Mouse (Mus musculus) MEL (cell line): Measurements from ENCODE around the gene Hes3. TPM values are rescaled to one million over a fixed set of nuclear protein-coding genes. Genes with fewer than 3 reads are reported as not detected.

Experiments
- DNase-seq: peaks from one replicate; pipeline ENCODE4 v3.0.0; 2011; ENCODE audit warnings: low read depth, low spot score
- H3K27ac ChIP-seq: 2 replicates; pipeline ENCODE4 v1.5.1; 2012; ENCODE audit warnings: low read depth, mild to moderate bottlenecking, control low read depth, low read length, moderate library complexity; ENCODE audit not compliant: control insufficient read depth
- H3K27me3 ChIP-seq, 2 experiments: fragments of 150-350 bp in 1 of 2; sonication (generic) in 1 of 2; 2 replicates each; pipeline ENCODE4 v1.6.1; 2012; ENCODE audit warnings: low read length in 2 of 2, mild to moderate bottlenecking in 2 of 2, improper control_type of control experiment in 1 of 2, moderate library complexity in 1 of 2; ENCODE audit not compliant: insufficient read depth in 2 of 2, control insufficient read depth in 1 of 2
- H3K36me3 ChIP-seq, 2 experiments: 2 replicates each; pipeline ENCODE4 v1.6.1; 2012 to 2014; ENCODE audit warnings: low read length in 2 of 2, improper control_type of control experiment in 1 of 2, inconsistent platforms in 1 of 2, mild to moderate bottlenecking in 1 of 2; ENCODE audit not compliant: insufficient read depth in 2 of 2, control insufficient read depth in 1 of 2
- H3K4me1 ChIP-seq, 2 experiments: fragments of 150-350 bp in 1 of 2; sonication (generic) in 1 of 2; 2 replicates each; pipeline ENCODE4 v1.6.1; 2012; ENCODE audit warnings: low read length in 2 of 2, improper control_type of control experiment in 1 of 2, mild to moderate bottlenecking in 1 of 2; ENCODE audit not compliant: insufficient read depth in 2 of 2, control insufficient read depth in 1 of 2
- H3K4me3 ChIP-seq, 2 experiments: fragments of 150-350 bp in 1 of 2; sonication (generic) in 1 of 2; 2 replicates each; pipeline ENCODE4 v1.5.1; 2012; ENCODE audit warnings: low read depth in 2 of 2, low read length in 2 of 2, mild to moderate bottlenecking in 2 of 2, moderate library complexity in 2 of 2, control low read depth in 1 of 2, improper control_type of control experiment in 1 of 2; ENCODE audit not compliant: control insufficient read depth in 1 of 2, insufficient read depth in 1 of 2
- H3K79me2 ChIP-seq: 2 replicates; pipeline ENCODE4 v1.6.1; 2012; ENCODE audit warnings: mild to moderate bottlenecking, low read length, moderate library complexity; ENCODE audit not compliant: control insufficient read depth, poor library complexity, insufficient read depth
- H3K9ac ChIP-seq: 2 replicates; pipeline ENCODE4 v1.6.1; 2012; ENCODE audit warnings: low read depth, mild to moderate bottlenecking, control low read depth, low read length, moderate library complexity; ENCODE audit not compliant: control insufficient read depth, poor library complexity, severe bottlenecking
- H3K9me3 ChIP-seq: fragments of 150-350 bp; sonication (generic); replicated peaks from 2 replicates; pipeline ENCODE4 v1.6.1; 2012; ENCODE audit warnings: mild to moderate bottlenecking, low read length, improper control_type of control experiment, moderate library complexity; ENCODE audit not compliant: insufficient read depth
- BHLHE40 ChIP-seq: IDR thresholded peaks from 2 replicates; pipeline ENCODE4 v1.6.1; 2012; ENCODE audit warnings: low read depth, mild to moderate bottlenecking, inconsistent platforms, low read length, improper control_type of control experiment, borderline replicate concordance
- CHD1 ChIP-seq: IDR thresholded peaks from 2 replicates; pipeline ENCODE4 v1.6.1; 2012; ENCODE audit warnings: low read depth, mild to moderate bottlenecking, inconsistent platforms, low read length, improper control_type of control experiment
- CHD2 ChIP-seq: IDR thresholded peaks from 2 replicates; pipeline ENCODE4 v1.6.1; 2011; ENCODE audit warnings: low read length, improper control_type of control experiment
- CTCF ChIP-seq, 3 experiments: IDR thresholded peaks in 2 of 3; conservative IDR thresholded peaks in 1 of 3; 2 replicates each; pipeline ENCODE4 v1.5.1; 2011 to 2012; ENCODE audit warnings: low read length in 3 of 3, low read depth in 2 of 3, mild to moderate bottlenecking in 2 of 3, improper control_type of control experiment in 1 of 3, inconsistent platforms in 1 of 3, mixed read lengths in 1 of 3, moderate library complexity in 1 of 3; ENCODE audit not compliant: control insufficient read depth in 1 of 3, insufficient read depth in 1 of 3, poor library complexity in 1 of 3, severe bottlenecking in 1 of 3
- E2F4 ChIP-seq: IDR thresholded peaks from 2 replicates; pipeline ENCODE4 v1.6.1; 2011; ENCODE audit warnings: low read depth, low read length, improper control_type of control experiment, borderline replicate concordance
- ELF1 ChIP-seq: IDR thresholded peaks from 2 replicates; pipeline ENCODE4 v1.6.1; 2014; ENCODE audit warnings: low read depth, mild to moderate bottlenecking, inconsistent platforms, low read length, improper control_type of control experiment, moderate library complexity
- EP300 ChIP-seq, 2 experiments: IDR thresholded peaks; 2 replicates each; pipeline ENCODE4 v1.6.1; 2011; ENCODE audit warnings: improper control_type of control experiment in 2 of 2, low read length in 2 of 2, low read depth in 1 of 2, mild to moderate bottlenecking in 1 of 2
- ETS1 ChIP-seq: IDR thresholded peaks from 2 replicates; pipeline ENCODE4 v1.6.1; 2012; ENCODE audit warnings: low read depth, mild to moderate bottlenecking, inconsistent platforms, low read length, improper control_type of control experiment, moderate library complexity
- GATA1 ChIP-seq: IDR thresholded peaks from 2 replicates; pipeline ENCODE4 v1.6.1; 2011; ENCODE audit warnings: low read depth, low read length, improper control_type of control experiment
- HCFC1 ChIP-seq: IDR thresholded peaks from 2 replicates; pipeline ENCODE4 v1.6.1; 2012; ENCODE audit warnings: low read depth, mild to moderate bottlenecking, inconsistent platforms, low read length, improper control_type of control experiment, moderate library complexity
- JUND ChIP-seq: IDR thresholded peaks from 2 replicates; pipeline ENCODE4 v1.6.1; 2011; ENCODE audit warnings: low read depth, mild to moderate bottlenecking, improper control_type of control experiment, low read length
- KAT2A ChIP-seq: conservative IDR thresholded peaks from 2 replicates; pipeline ENCODE4 v1.6.1; 2012; ENCODE audit warnings: low read depth, low read length, improper control_type of control experiment, inconsistent platforms
- MAFK ChIP-seq: IDR thresholded peaks from 2 replicates; pipeline ENCODE4 v1.6.1; 2011; ENCODE audit warnings: low read depth, mild to moderate bottlenecking, low read length, improper control_type of control experiment, borderline replicate concordance
- MAX ChIP-seq: IDR thresholded peaks from 2 replicates; pipeline ENCODE4 v1.6.1; 2011; ENCODE audit warnings: low read length, improper control_type of control experiment
- MAZ ChIP-seq: IDR thresholded peaks from 2 replicates; pipeline ENCODE4 v1.6.1; 2012; ENCODE audit warnings: low read depth, mild to moderate bottlenecking, inconsistent platforms, low read length, improper control_type of control experiment
- MEF2A ChIP-seq: IDR thresholded peaks from 2 replicates; pipeline ENCODE4 v1.6.1; 2014; ENCODE audit warnings: low read depth, mild to moderate bottlenecking, inconsistent platforms, low read length, improper control_type of control experiment; ENCODE audit not compliant: poor library complexity, insufficient replicate concordance, severe bottlenecking; ENCODE audit errors: extremely low read depth
- MXI1 ChIP-seq: IDR thresholded peaks from 2 replicates; pipeline ENCODE4 v1.6.1; 2011; ENCODE audit warnings: mild to moderate bottlenecking, low read depth, low read length, improper control_type of control experiment
- MYB ChIP-seq: IDR thresholded peaks from 2 replicates; pipeline ENCODE4 v1.6.1; 2011; ENCODE audit warnings: mild to moderate bottlenecking, low read depth, low read length, improper control_type of control experiment
- MYC ChIP-seq: IDR thresholded peaks from 2 replicates; pipeline ENCODE4 v1.6.1; 2011; ENCODE audit warnings: low read depth, mild to moderate bottlenecking, low read length, improper control_type of control experiment, moderate library complexity
- NELFE ChIP-seq: IDR thresholded peaks from 2 replicates; pipeline ENCODE4 v1.6.1; 2011; ENCODE audit warnings: low read depth, low read length, improper control_type of control experiment
- NRF1 ChIP-seq: IDR thresholded peaks from 2 replicates; pipeline ENCODE4 v1.6.1; 2014; ENCODE audit warnings: low read depth, mild to moderate bottlenecking, inconsistent platforms, low read length, improper control_type of control experiment, moderate library complexity; ENCODE audit not compliant: poor library complexity, insufficient read depth, severe bottlenecking
- POLR2A ChIP-seq, 2 experiments: IDR thresholded peaks; 2 replicates each; pipeline ENCODE4 v1.6.1; 2011 to 2012; ENCODE audit warnings: low read length in 2 of 2, mild to moderate bottlenecking in 2 of 2, control low read depth in 1 of 2, improper control_type of control experiment in 1 of 2, low read depth in 1 of 2, moderate library complexity in 1 of 2; ENCODE audit not compliant: control insufficient read depth in 1 of 2, insufficient read depth in 1 of 2, poor library complexity in 1 of 2
- POLR2AphosphoS2 ChIP-seq: IDR thresholded peaks from 2 replicates; pipeline ENCODE4 v1.6.1; 2011; ENCODE audit warnings: low read length, improper control_type of control experiment
- POLR2AphosphoS5 ChIP-seq: IDR thresholded peaks from 2 replicates; pipeline ENCODE4 v1.6.1; 2012; ENCODE audit warnings: low read depth, borderline replicate concordance, mild to moderate bottlenecking, inconsistent platforms, low read length, moderate library complexity, mixed read lengths
- RAD21 ChIP-seq: IDR thresholded peaks from 2 replicates; pipeline ENCODE4 v1.6.1; 2011; ENCODE audit warnings: mild to moderate bottlenecking, low read depth, low read length, improper control_type of control experiment
- RCOR1 ChIP-seq: IDR thresholded peaks from 2 replicates; pipeline ENCODE4 v1.6.1; 2012; ENCODE audit warnings: low read depth, mild to moderate bottlenecking, inconsistent platforms, low read length, improper control_type of control experiment
- SIN3A ChIP-seq: IDR thresholded peaks from 2 replicates; pipeline ENCODE4 v1.6.1; 2012; ENCODE audit warnings: low read length, improper control_type of control experiment, inconsistent platforms
- TAL1 ChIP-seq: IDR thresholded peaks from 2 replicates; pipeline ENCODE4 v1.6.1; 2012; ENCODE audit warnings: mild to moderate bottlenecking, inconsistent platforms, low read length, moderate library complexity, mixed read lengths
- TBP ChIP-seq: IDR thresholded peaks from 2 replicates; pipeline ENCODE4 v1.8.0; 2011; ENCODE audit warnings: low read depth, low read length, improper control_type of control experiment
- TCF12 ChIP-seq: IDR thresholded peaks from 2 replicates; pipeline ENCODE4 v1.6.1; 2014; ENCODE audit warnings: low read depth, mild to moderate bottlenecking, inconsistent platforms, low read length, improper control_type of control experiment, moderate library complexity
- UBTF ChIP-seq: IDR thresholded peaks from 2 replicates; pipeline ENCODE4 v1.6.1; 2012; ENCODE audit warnings: low read depth, mild to moderate bottlenecking, inconsistent platforms, low read length, improper control_type of control experiment, moderate library complexity, borderline replicate concordance; ENCODE audit not compliant: insufficient read depth
- USF1 ChIP-seq: IDR thresholded peaks from 2 replicates; pipeline ENCODE4 v1.6.1; 2014; ENCODE audit warnings: low read depth, mild to moderate bottlenecking, inconsistent platforms, low read length, improper control_type of control experiment, moderate library complexity
- USF2 ChIP-seq, 2 experiments: IDR thresholded peaks; 2 replicates each; pipeline ENCODE4 v1.6.1; 2011 to 2012; ENCODE audit warnings: improper control_type of control experiment in 2 of 2, low read length in 2 of 2, borderline replicate concordance in 1 of 2, inconsistent platforms in 1 of 2, low read depth in 1 of 2, mild to moderate bottlenecking in 1 of 2; ENCODE audit not compliant: insufficient read depth in 1 of 2
- ZC3H11A ChIP-seq: IDR thresholded peaks from 2 replicates; pipeline ENCODE4 v1.6.1; 2012; ENCODE audit warnings: low read depth, mild to moderate bottlenecking, inconsistent platforms, low read length, improper control_type of control experiment
- ZKSCAN1 ChIP-seq: IDR thresholded peaks from 2 replicates; pipeline ENCODE4 v1.6.1; 2012; ENCODE audit warnings: low read depth, mild to moderate bottlenecking, inconsistent platforms, low read length, improper control_type of control experiment, moderate library complexity
- ZMIZ1 ChIP-seq: IDR thresholded peaks from 2 replicates; pipeline ENCODE4 v1.6.1; 2012; ENCODE audit warnings: low read depth, mild to moderate bottlenecking, inconsistent platforms, low read length, improper control_type of control experiment, moderate library complexity
- ZNF384 ChIP-seq: IDR thresholded peaks from 2 replicates; pipeline ENCODE4 v1.6.1; 2012; ENCODE audit warnings: low read depth, mild to moderate bottlenecking, inconsistent platforms, low read length, improper control_type of control experiment
- polyA plus RNA-seq, 2 experiments: library from polyadenylated mRNA; stranded (reverse) in 1 of 2; unstranded in 1 of 2; fragments of >175 nt in 1 of 2; fragments of >200 nt in 1 of 2; gene quantifications; 2 replicates each; pipeline versions ENCODE4 v1.2.1 to v1.2.4; 2012; ENCODE audit warnings: low replicate concordance in 2 of 2, low read depth in 1 of 2; ENCODE audit not compliant: insufficient read length in 2 of 2, insufficient read depth in 1 of 2, missing spikeins in 1 of 2
- total RNA-seq: library from RNA; depleted of rRNA; stranded (reverse); fragments of 300-350 nt; gene quantifications from 2 replicates; pipeline ENCODE4 v1.2.3, GENCODE M21; 2012

Gene Hes3
- total and polyA plus RNA-seq, 3 experiments = 0.04 TPM; not detected in 2

- DNase-seq = peak; percentile 96
- no peaks in the 10 kb centered on the region for H3K9me3 ChIP-seq
- no peaks in the 10 kb centered on the region for H3K27me3 ChIP-seq
- peak overlapping the region; percentile 63 to 72 for H3K4me3 ChIP-seq
- peak overlapping the region; percentile 51 for H3K9ac ChIP-seq
- H3K79me2 ChIP-seq = peaks cover 20% of the 10 kb centered on the region
- peak overlapping the region; percentile 88 for H3K27ac ChIP-seq
- H3K4me1 ChIP-seq = peaks cover 4 to 14% of the 10 kb centered on the region in 2 experiments; a peak in 3 of 4 replicates
- H3K36me3 ChIP-seq = peaks cover 0 to 8% of the 10 kb centered on the region in 2 experiments; a peak in 1 of 4 replicates
- TF ChIP-seq UBTF (no peak), SIN3A (peak; percentile 78), KAT2A (peak; percentile 49), MAX (no peak), MAZ (peak; percentile 69), TAL1 (peak; percentile 27; the same call in 1 of the 2 replicates), JUND (peak; percentile 92), ZC3H11A (no peak), TBP (peak; percentile 78), CHD2 (no peak; the same call in 1 of the 2 replicates), USF1 (no peak), BHLHE40 (peak; percentile 38; the same call in 1 of the 2 replicates), MEF2A (no peak), TCF12 (peak; percentile 45; the same call in 1 of the 2 replicates), POLR2AphosphoS5 (no peak), MYB (peak; percentile 27; the same call in 1 of the 2 replicates), EP300 (IDR thresholded peaks at IDR 0.05; ENCODE audit: low read depth in 1 of 2, low read length in 2 of 2) (peak; percentile 44 to 56; a peak in 2 of 4 replicates), NELFE (peak; percentile 67), ZNF384 (no peak), CTCF (IDR thresholded peaks at IDR 0.05 in 2 of 3, conservative IDR thresholded peaks at IDR 0.05 in 1 of 3; ENCODE audit: control insufficient read depth in 1 of 3, insufficient read depth in 1 of 3, low read depth in 2 of 3, low read length in 3 of 3, poor library complexity in 1 of 3, severe bottlenecking in 1 of 3) (no peak), USF2 (IDR thresholded peaks at IDR 0.05; ENCODE audit: borderline replicate concordance in 1 of 2, insufficient read depth in 1 of 2, low read depth in 1 of 2, low read length in 2 of 2) (no peak), POLR2A (IDR thresholded peaks at IDR 0.05; ENCODE audit: control insufficient read depth in 1 of 2, insufficient read depth in 1 of 2, low read depth in 1 of 2, low read length in 2 of 2, poor library complexity in 1 of 2) (peak; percentile 6 to 78; a peak in 2 of 4 replicates), E2F4 (no peak), NRF1 (no peak), ETS1 (peak; percentile 65; the same call in 1 of the 2 replicates), CHD1 (no peak), HCFC1 (peak; percentile 81), ZMIZ1 (peak; percentile 43; the same call in 1 of the 2 replicates), RCOR1 (no peak; the same call in 1 of the 2 replicates), POLR2AphosphoS2 (no peak; the same call in 1 of the 2 replicates), RAD21 (no peak), GATA1 (peak; percentile 80), ELF1 (peak; percentile 73), MXI1 (no peak; the same call in 1 of the 2 replicates), MAFK (no peak), MYC (peak; percentile 61; the same call in 1 of the 2 replicates), ZKSCAN1 (no peak)
Measured at GRCm38 (mm10) chr4:152295916-152296315, 4.5 kb upstream of the Hes3 start.
